Mouse (Mus musculus): ENCODE measurements around the gene Epha2.

Gene Epha2

GRCm38 (mm10) chr4:141367997-141368791, 67.2 kb downstream of the Epha2 start, which contains the start of gene Fam131c:
Gene Fam131c, plus strand, starts transcription at chr4:141368220.
- DNase-seq (ENCODE audit: low read depth, low spot score): no peak

- DNase-seq (ENCODE audit: low read depth, low spot score): no peak
Measured at GRCm38 (mm10) chr4:141372426-141372825, 71.4 kb downstream of the Epha2 start.
